Mouse (Mus musculus): ENCODE results near the gene Gabrb3.

The Gabrb3 gene

GRCm38 (mm10) chr7:57419392-57419791 lies at the start of gene Gabrb3:
TSS of gene Gabrb3 (plus strand) at chr7:57419692.
- no peak for DNase-seq (ENCODE audit: low read depth, low spot score)

DNA sequence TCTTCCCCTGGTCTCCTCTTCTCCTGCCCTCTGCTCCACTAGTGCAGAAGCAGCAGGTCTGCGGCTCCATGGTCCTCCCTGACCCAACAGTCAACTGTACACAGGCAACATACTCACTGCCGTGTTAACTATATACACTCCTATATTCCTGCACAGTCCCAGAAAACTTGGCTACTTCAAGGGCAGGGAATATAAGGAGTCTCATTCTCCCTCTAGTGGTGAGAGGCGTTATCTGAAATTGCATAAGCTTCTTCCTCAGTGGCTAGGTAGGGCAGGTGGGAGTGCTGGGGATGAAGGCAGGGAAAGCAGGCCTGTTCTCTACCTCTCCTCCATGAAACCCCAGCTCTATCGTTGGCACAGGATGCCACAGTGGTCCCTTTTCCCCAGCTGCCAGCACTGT lies 35.4 kb upstream of the Gabrb3 start:
- peak; percentile 46 for DNase-seq (ENCODE audit: low read depth, low spot score)

DNA sequence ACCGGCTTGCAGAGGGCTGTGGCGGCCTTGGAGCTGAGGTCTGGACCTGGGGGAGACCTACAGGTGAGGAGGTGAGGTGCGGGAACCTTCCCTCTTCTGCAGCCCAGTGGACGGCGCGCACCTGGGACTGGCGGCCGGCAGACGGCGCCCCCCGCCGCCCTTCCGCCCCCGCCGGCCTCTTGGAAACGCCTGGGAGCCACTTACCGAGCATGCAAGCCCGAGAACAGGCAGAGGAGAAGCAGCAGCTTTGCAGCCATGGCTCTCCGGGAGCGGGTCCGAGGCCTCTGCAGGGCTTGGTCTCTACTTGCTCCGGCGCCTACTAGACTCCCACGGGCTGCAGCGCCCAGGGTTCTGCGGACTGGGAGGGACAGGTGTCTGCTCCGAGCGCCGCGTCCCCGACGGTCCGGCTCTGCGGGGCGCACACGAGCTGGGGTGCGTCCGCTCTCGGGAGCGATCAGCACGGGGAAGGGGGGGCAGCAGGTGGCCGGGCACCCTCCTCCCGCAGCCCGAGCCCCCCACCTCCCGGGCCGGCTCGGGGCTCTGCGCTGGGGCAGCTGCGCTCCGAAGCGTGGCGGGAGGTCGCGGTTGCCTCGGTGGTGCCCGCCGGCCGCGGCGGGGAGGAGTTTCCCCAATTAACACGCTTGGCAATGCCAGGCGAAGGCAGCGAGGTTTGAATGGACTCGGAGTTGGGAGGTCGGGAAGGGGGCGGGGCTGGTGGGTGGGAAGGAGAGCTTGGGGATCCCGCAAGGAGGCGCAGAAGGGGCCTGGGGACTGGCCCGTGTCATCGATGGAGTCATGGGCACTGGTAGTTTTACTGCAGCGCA lies 32.8 kb upstream of the Gabrb3 start, which contains the start of gene Gabrg3:
Gene Gabrg3 (minus strand): TSS at position 672 of the 824 bp plus-strand sequence.
- DNase-seq (ENCODE audit: low read depth, low spot score): peak; percentile 47

DNA sequence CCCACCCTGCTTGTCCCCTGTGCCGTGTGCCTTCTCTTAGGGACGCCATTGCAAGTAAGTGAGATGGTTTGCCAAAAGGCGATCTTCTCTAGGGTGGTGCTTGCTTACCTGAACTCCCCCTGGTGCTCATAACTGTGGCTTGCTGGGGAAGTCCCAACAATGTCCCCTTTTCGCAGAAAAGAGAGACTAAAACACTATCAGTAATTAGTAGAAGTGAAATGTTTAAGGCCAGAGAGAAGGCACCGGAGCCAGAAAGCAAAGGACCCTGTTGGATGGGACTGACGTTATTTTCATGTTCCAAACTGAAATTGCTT lies 32.2 kb upstream of the Gabrb3 start:
- no peak for DNase-seq (ENCODE audit: low read depth, low spot score)

DNA sequence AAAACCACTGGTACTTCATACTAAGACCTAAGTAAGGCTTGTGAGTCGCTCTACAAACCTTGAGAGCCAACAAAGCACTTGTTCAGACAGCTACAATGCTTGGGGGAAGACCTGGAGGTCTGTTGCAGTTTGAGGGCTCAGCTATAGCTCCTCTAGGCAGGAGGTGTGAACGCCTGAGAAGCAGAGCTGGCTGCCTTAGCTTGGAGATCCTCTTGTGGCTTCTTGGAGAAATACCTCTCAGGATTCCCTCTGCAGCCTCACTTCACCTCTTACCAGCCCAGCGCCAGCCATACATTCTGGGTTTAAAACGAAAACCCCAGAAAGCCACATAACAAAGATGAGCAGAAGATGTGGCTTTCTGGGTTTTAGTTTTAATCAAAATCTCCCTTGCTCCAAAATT lies 29.4 kb upstream of the Gabrb3 start:
- DNase-seq (ENCODE audit: low read depth, low spot score): no peak

DNA sequence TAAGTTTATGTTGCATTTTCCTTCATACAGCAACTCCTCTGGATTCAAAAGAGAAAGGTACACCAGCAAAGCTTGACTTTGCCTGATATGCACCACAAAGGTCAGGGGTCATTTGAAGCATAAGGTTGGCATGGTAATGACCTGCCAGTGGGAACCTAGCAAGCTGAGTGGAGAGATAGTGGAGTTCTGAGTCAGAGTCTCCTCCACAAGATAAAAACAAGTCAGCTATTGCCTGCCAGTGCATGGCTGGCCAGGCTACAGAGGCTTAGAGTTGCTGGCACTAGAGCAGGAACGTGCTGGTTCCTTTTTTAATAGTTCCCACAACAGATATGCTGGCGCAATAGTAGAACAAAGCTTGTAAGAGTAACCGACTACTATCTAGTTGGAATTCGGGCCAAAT lies 25.9 kb upstream of the Gabrb3 start:
- DNase-seq (ENCODE audit: low read depth, low spot score): no peak

DNA sequence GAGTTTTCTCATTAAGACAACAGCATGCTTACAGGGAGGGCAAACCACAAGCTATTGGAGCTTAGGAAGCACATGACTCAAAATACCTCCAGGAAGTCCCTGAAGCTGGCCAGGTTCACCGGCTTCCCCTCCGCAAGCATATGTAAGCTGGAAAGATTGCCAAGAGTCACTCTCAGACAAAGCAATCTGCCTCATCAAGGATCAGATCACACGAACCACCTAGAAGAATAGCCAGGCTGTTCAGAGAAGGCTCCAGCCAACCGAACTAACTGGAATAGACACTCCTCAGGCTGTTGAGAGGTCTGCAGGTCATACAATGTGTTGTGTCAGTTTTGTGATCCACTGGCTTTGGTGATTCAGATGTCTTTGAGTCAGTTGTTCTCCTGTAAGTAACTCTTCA lies 8.3 kb upstream of the Gabrb3 start:
- DNase-seq (ENCODE audit: low read depth, low spot score): no peak

- no peak for DNase-seq (ENCODE audit: low read depth, low spot score)
Measured at GRCm38 (mm10) chr7:57412896-57413295, 6.6 kb upstream of the Gabrb3 start.

DNA sequence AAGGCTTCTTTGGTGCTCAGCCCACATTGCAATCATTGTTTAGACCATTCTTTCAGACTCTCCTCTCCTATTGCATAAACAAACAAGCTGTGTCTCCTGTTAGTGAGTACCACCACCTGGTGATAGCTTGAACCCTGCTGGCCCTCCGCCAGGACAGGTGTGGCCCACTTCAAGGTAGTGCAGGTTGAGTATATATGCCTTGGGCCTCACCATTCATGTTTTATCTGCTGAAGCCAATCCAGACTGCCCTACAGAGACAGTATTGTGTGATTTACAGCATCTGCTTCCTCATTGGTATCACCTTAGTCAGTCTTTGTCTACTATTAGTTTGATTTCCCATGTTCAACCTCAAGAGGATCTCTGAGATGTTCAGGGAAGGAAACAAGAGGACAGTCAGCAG lies 1.6 kb downstream of the Gabrb3 start:
- DNase-seq (ENCODE audit: low read depth, low spot score): no peak

DNA sequence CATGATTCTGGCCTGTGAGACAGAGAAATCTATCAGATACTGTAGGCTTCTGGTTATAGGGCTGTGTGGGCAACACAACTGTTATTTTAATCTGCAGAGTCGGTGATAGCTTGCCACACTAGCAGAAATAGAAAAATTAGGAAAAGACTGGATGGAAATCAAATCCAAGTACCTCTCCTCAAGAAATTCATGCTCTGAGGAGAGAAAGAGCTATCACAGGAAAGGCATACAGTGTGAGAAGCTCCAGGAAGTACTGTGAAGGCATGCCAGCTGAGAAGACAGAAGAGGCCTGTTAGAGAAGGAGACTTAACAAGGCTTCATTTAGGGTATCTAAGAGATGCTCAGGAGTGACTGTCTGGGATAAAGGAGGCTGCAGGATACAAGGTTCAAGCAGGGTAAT lies 3.2 kb downstream of the Gabrb3 start:
- no peak for DNase-seq (ENCODE audit: low read depth, low spot score)

- DNase-seq (ENCODE audit: low read depth, low spot score): no peak
Measured at GRCm38 (mm10) chr7:57448239-57448638, 28.7 kb downstream of the Gabrb3 start.

DNA sequence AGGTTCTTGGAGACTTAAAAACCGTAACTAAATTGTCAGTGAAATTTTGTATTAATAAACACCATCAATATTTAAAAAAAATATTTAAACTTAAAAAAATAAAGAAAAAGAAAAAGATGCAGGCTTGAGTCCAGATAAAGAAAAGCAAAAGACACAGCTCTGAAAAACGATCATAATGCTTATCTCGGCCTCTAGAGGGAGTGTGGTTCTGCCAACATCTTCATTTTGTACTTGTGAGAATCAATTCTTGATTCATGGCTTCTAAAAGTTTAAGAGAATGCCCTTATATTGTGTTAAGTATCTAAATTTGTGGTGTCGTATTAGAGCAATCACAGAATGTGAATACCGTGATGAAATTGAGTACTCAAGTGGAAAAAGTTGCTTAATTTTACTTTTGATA lies 40.9 kb downstream of the Gabrb3 start:
- DNase-seq (ENCODE audit: low read depth, low spot score): no peak

GRCm38 (mm10) chr7:57471316-57471715 lies 51.8 kb downstream of the Gabrb3 start:
- no peak for DNase-seq (ENCODE audit: low read depth, low spot score)

- DNase-seq (ENCODE audit: low read depth, low spot score): peak; percentile 72
Measured at GRCm38 (mm10) chr7:57473811-57474525, 54.5 kb downstream of the Gabrb3 start.

- DNase-seq (ENCODE audit: low read depth, low spot score): peak; percentile 18
Measured at GRCm38 (mm10) chr7:57482896-57483295, 63.4 kb downstream of the Gabrb3 start.

DNA sequence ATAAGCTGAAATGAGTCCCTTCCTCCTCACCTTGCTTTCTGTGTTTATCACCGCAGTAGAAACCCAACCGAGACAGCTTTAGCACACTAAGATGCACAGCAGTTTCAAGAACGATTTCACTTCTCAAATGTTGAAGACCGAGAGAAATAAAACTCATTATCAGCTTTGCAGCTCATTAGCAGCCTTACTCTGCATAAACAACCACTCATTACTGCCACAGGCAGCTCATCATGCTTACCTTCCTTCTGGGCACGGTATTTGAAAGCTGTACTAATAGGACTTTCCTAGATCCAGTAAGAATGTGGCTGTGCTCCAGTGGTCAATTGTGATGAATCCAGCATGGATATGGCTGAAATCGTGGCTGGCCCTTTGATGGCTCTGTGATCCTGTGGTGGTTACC lies 67.4 kb downstream of the Gabrb3 start:
- DNase-seq (ENCODE audit: low read depth, low spot score): no peak

DNA sequence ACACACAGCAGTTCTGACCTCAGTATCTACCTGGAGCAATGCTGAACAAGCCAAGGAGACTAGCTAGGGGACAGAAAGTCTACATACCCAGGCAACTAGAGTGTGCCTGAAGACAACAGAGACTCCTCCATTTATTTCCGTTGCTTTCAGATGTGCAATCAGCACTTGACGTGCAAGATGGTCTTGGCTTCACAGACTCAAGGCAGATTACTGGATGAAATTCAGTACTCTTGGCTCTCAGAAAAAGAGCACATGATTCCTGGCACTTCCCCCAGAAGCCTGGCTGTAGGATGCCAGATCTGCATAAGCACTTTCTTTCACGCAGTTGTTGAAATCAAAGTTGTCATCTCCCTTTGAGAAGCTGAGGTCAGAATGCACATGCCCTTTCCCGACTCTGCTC lies 72.3 kb downstream of the Gabrb3 start:
- DNase-seq (ENCODE audit: low read depth, low spot score): peak; percentile 64

DNA sequence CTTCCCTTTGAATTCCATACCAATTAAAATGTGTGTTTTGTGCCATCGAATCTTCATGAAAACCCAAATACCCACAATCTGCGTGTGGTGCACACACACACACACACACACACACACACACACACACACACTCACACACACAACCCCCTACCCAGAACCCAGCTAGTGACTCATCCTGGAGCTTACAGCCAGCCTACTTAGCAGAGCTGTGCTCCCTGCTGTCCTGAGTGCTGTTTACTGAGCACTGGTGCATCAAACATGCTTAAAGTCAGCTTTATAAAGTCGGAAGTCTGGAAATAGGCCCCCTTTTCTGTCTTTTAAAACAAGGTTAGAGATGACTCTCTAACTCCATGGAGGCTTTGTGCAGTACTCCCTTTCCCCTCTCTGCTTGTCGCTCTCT lies 83.3 kb downstream of the Gabrb3 start:
- DNase-seq (ENCODE audit: low read depth, low spot score): no peak

GRCm38 (mm10) chr7:57508860-57509632 lies 89.6 kb downstream of the Gabrb3 start:
- DNase-seq (ENCODE audit: low read depth, low spot score): no peak

GRCm38 (mm10) chr7:57509681-57510141 lies 90.2 kb downstream of the Gabrb3 start, which contains the start of gene Gabra5:
TSS of gene Gabra5 (minus strand) at chr7:57510059.
- DNase-seq (ENCODE audit: low read depth, low spot score): peak; percentile 60

GRCm38 (mm10) chr7:57512955-57513354 lies 93.5 kb downstream of the Gabrb3 start:
- DNase-seq (ENCODE audit: low read depth, low spot score): peak; percentile 60

- no peak for DNase-seq (ENCODE audit: low read depth, low spot score)
Measured at GRCm38 (mm10) chr7:57529451-57529850, 110.0 kb downstream of the Gabrb3 start.

All from brain, embryonic 18.5 days (tissue).